Mouse (Mus musculus) thymus, postnatal 14 days (tissue): ENCODE results near the gene Serpina3a.

ENCODE experiments used
- DNase-seq: peaks from one replicate; pipeline ENCODE4 v3.0.0; 2021

Serpina3a gene

GRCm38 (mm10) chr12:104143286-104143685 is 30.8 kb downstream of the Serpina3a start:
- no peak for DNase-seq

GRCm38 (mm10) chr12:104145571-104145970 is 33.0 kb downstream of the Serpina3a start:
- no peak for DNase-seq

GRCm38 (mm10) chr12:104151989-104152388 is 39.5 kb downstream of the Serpina3a start:
- no peak for DNase-seq

- no peak for DNase-seq
Measured at GRCm38 (mm10) chr12:104153041-104153645, 40.6 kb downstream of the Serpina3a start.

- DNase-seq, result no peak
Measured at GRCm38 (mm10) chr12:104153656-104154055, 41.1 kb downstream of the Serpina3a start, which contains the start of gene Serpina3c. Gene Serpina3c (minus strand): TSS chr12:104153870.
